Comparison of ENCODE assay signal across 11 mouse cellular contexts in genomic region chrX:128576269-128576871, GRCm38 (mm10).
A peak's percentile ranks its signal among the peaks of the same experiment; 100 is the strongest.
DNase-seq lines count a peak whose midpoint lies in the region; TF ChIP-seq lines count a peak whose summit lies in the region.
"Had no signal": no experiment of that assay in that cellular context is flagged by ENCODE, and none has a peak within 500 bp of the region (broad histone marks: within the 10 kb centered on the region; RNA-seq: fewer than 3 reads in every experiment).

No protein-coding gene starts in this region.

- DNase-seq in heart, adult 2 months, result no peak
- DNase-seq in heart, postnatal 25 days (ENCODE audit: low spot score), result no peak
- peak; percentile 39 for DNase-seq in 416B (ENCODE audit: low read depth)
- peak; percentile 49 for DNase-seq in embryo, embryonic 11 days
- peak; percentile 0 for DNase-seq in left cerebral cortex, postnatal 4 days
- DNase-seq in adrenal gland, postnatal 36 days, result no peak
- no peak for DNase-seq in adrenal gland, postnatal 14 days
- no peak for DNase-seq in adrenal gland, adult 2 months

- no peaks in the 10 kb centered on the region for H3K79me2 ChIP-seq in heart, adult 2 months (replicated peaks; ENCODE audit: control insufficient read depth, insufficient read depth, low read length)

- TF ChIP-seq EP300 in heart, adult 2 months (IDR thresholded peaks at IDR 0.05; ENCODE audit: insufficient read depth, low read depth, low read length), result no peak

- H3K4me3 ChIP-seq in heart, adult 2 months, result no peak overlapping the region
- H3K4me3 ChIP-seq: embryonic facial prominence, embryonic 12.5 days; myocyte had no signal

- no peak for TF ChIP-seq POLR2A in heart, adult 2 months (IDR thresholded peaks at IDR 0.05; ENCODE audit: insufficient read depth, low read depth, low read length)

- no peak overlapping the region for H3K27ac ChIP-seq in heart, adult 2 months
- H3K27ac ChIP-seq: embryonic facial prominence, embryonic 12.5 days had no signal

- intact Hi-C loops in heart, adult 2 months (cut with DNase I), result no loop called here
- intact Hi-C loops in heart, postnatal 25 days (cut with DNase I), result no loop called here
- intact Hi-C loops in left cerebral cortex, postnatal 4 days (cut with DNase I), result no loop called here

- H3K36me3 ChIP-seq in heart, adult 2 months (ENCODE audit: control insufficient read depth, insufficient read depth, low read length), result no peaks in the 10 kb centered on the region
- H3K36me3 ChIP-seq: embryonic facial prominence, embryonic 12.5 days had no signal

- no peak overlapping the region for H3K9ac ChIP-seq in heart, adult 2 months (ENCODE audit: low read depth, low read length)
- H3K9ac ChIP-seq: embryonic facial prominence, embryonic 12.5 days had no signal

- TF ChIP-seq CTCF in heart, adult 2 months (IDR thresholded peaks at IDR 0.05), result peak; percentile 40

- no peaks in the 10 kb centered on the region for H3K4me1 ChIP-seq in heart, adult 2 months (ENCODE audit: control insufficient read depth, insufficient read depth, low read length)
- H3K4me1 ChIP-seq: embryonic facial prominence, embryonic 12.5 days had no signal

- H3K27me3 ChIP-seq in heart, adult 2 months (ENCODE audit: control insufficient read depth, insufficient read depth, low read length), result no peaks in the 10 kb centered on the region
- H3K27me3 ChIP-seq: CH12.LX; embryonic facial prominence, embryonic 12.5 days had no signal

- WGBS in heart, adult 2 months, result 15% methylated on average over 5 of the region's 5 CpGs

Comparison
In these comparisons a context has a peak if more than half of its experiments do, and no peak if none do; other contexts are left out.
1. DNase-seq: peak in 416B (single experiment), embryo, embryonic 11 days (single experiment) and left cerebral cortex, postnatal 4 days (single experiment); none in heart, adult 2 months (0 of 2), heart, postnatal 25 days (single experiment), adrenal gland, postnatal 36 days (0 of 2), adrenal gland, postnatal 14 days (single experiment) and adrenal gland, adult 2 months (single experiment).